Mouse (Mus musculus): ENCODE measurements at regions not wholly inside any gene's neighbourhood (a gene's known extent, or its start where the extent isn't known, plus 50 kb on each side); places are given as distances from the start of the nearest gene placed in this dataset.
"Not testable (repeated sequence)": the region's sequence is repeated elsewhere in the genome, so short reads cannot be mapped to it uniquely, and the experiment has no call there.

- WGBS = 82% methylated on average over 7 of the region's 7 CpGs
- H3K27ac ChIP-seq (replicated peaks in 1 of 2; ENCODE audit: control insufficient read depth in 1 of 2, insufficient read depth in 1 of 2, low read depth in 2 of 2, low read length in 2 of 2) = no peak overlapping the region
Measured at GRCm38 (mm10) chr1:42606251-42606650, 89.3 kb upstream of the Pou3f3 start.

GRCm38 (mm10) chr1:42607466-42608043, 88.0 kb upstream of the Pou3f3 start:
- not testable (repeated sequence) for H3K9ac ChIP-seq (ENCODE audit: low read length); H3K27me3 ChIP-seq (ENCODE audit: control insufficient read depth, insufficient read depth, low read length); H3K4me3 ChIP-seq (ENCODE audit: control insufficient read depth in 1 of 2, insufficient read depth in 1 of 2, low read depth in 1 of 2, low read length in 2 of 2); H3K4me1 ChIP-seq (ENCODE audit: control insufficient read depth in 2 of 2, insufficient read depth in 2 of 2, low read length in 2 of 2); H3K9me3 ChIP-seq (ENCODE audit: control insufficient read depth, low read length); H3K27ac ChIP-seq (replicated peaks in 1 of 2; ENCODE audit: control insufficient read depth in 1 of 2, insufficient read depth in 1 of 2, low read depth in 2 of 2, low read length in 2 of 2); H3K36me3 ChIP-seq (ENCODE audit: control insufficient read depth, insufficient read depth, low read length); ATAC-seq (ENCODE audit: insufficient number of reproducible peaks, insufficient read depth, low FRiP score, low read depth); H3K4me2 ChIP-seq (ENCODE audit: low read length)
- WGBS = 77% methylated on average over 4 of the region's 4 CpGs

More at GRCm38 (mm10) chr1:42606251-42606650, 89.3 kb upstream of the Pou3f3 start:
- no peaks in the 10 kb centered on the region for H3K27me3 ChIP-seq (ENCODE audit: control insufficient read depth, insufficient read depth, low read length)
- H3K4me1 ChIP-seq (ENCODE audit: control insufficient read depth in 2 of 2, insufficient read depth in 2 of 2, low read length in 2 of 2) = no peaks in the 10 kb centered on the region
- H3K9ac ChIP-seq (ENCODE audit: low read length) = no peak overlapping the region
- H3K4me2 ChIP-seq (ENCODE audit: low read length) = no peak overlapping the region
- no peak for ATAC-seq (ENCODE audit: insufficient number of reproducible peaks, insufficient read depth, low FRiP score, low read depth)
- H3K4me3 ChIP-seq (ENCODE audit: control insufficient read depth in 1 of 2, insufficient read depth in 1 of 2, low read depth in 1 of 2, low read length in 2 of 2) = no peak overlapping the region
- no peaks in the 10 kb centered on the region for H3K9me3 ChIP-seq (ENCODE audit: control insufficient read depth, low read length)
- H3K36me3 ChIP-seq (ENCODE audit: control insufficient read depth, insufficient read depth, low read length) = no peaks in the 10 kb centered on the region

- Histone ChIP-seq H3K36me3 (ENCODE audit: control insufficient read depth, insufficient read depth, low read length) (no peaks in the 10 kb centered on the region), H3K27ac (replicated peaks in 1 of 2; ENCODE audit: control insufficient read depth in 1 of 2, insufficient read depth in 1 of 2, low read depth in 2 of 2, low read length in 2 of 2) (no peak overlapping the region), H3K4me3 (ENCODE audit: control insufficient read depth in 1 of 2, insufficient read depth in 1 of 2, low read depth in 1 of 2, low read length in 2 of 2) (no peak overlapping the region), H3K9me3 (ENCODE audit: control insufficient read depth, low read length) (peaks cover 3% of the 10 kb centered on the region; the same call in 1 of the 2 replicates), H3K4me2 (ENCODE audit: low read length) (no peak overlapping the region), H3K27me3 (ENCODE audit: control insufficient read depth, insufficient read depth, low read length) (no peaks in the 10 kb centered on the region), H3K9ac (ENCODE audit: low read length) (no peak overlapping the region), H3K4me1 (ENCODE audit: control insufficient read depth in 2 of 2, insufficient read depth in 2 of 2, low read length in 2 of 2) (no peaks in the 10 kb centered on the region)
- no peak for ATAC-seq (ENCODE audit: insufficient number of reproducible peaks, insufficient read depth, low FRiP score, low read depth)
- WGBS = 78% methylated on average over 6 of the region's 6 CpGs
Measured at GRCm38 (mm10) chr1:42623766-42624165, 71.8 kb upstream of the Pou3f3 start.

- Histone ChIP-seq H3K9me3 (ENCODE audit: control insufficient read depth, low read length) (no peaks in the 10 kb centered on the region), H3K4me1 (ENCODE audit: control insufficient read depth in 2 of 2, insufficient read depth in 2 of 2, low read length in 2 of 2) (peaks cover 9 to 15% of the 10 kb centered on the region in 2 experiments), H3K4me3 (ENCODE audit: control insufficient read depth in 1 of 2, insufficient read depth in 1 of 2, low read depth in 1 of 2, low read length in 2 of 2) (no peak overlapping the region), H3K27ac (replicated peaks in 1 of 2; ENCODE audit: control insufficient read depth in 1 of 2, insufficient read depth in 1 of 2, low read depth in 2 of 2, low read length in 2 of 2) (no peak overlapping the region), H3K4me2 (ENCODE audit: low read length) (no peak overlapping the region), H3K27me3 (ENCODE audit: control insufficient read depth, insufficient read depth, low read length) (no peaks in the 10 kb centered on the region), H3K9ac (ENCODE audit: low read length) (no peak overlapping the region), H3K36me3 (ENCODE audit: control insufficient read depth, insufficient read depth, low read length) (no peaks in the 10 kb centered on the region)
- 66% methylated on average over 12 of the region's 12 CpGs for WGBS
- ATAC-seq (ENCODE audit: insufficient number of reproducible peaks, insufficient read depth, low FRiP score, low read depth) = no peak
Measured at GRCm38 (mm10) chr1:42628800-42629199, 66.8 kb upstream of the Pou3f3 start.

- Histone ChIP-seq H3K4me1 (ENCODE audit: control insufficient read depth in 2 of 2, insufficient read depth in 2 of 2, low read length in 2 of 2) (peaks cover 9 to 15% of the 10 kb centered on the region in 2 experiments), H3K4me2 (ENCODE audit: low read length) (peak overlapping the region; percentile 44), H3K9ac (ENCODE audit: low read length) (no peak overlapping the region), H3K4me3 (ENCODE audit: control insufficient read depth in 1 of 2, insufficient read depth in 1 of 2, low read depth in 1 of 2, low read length in 2 of 2) (no peak overlapping the region), H3K9me3 (ENCODE audit: control insufficient read depth, low read length) (no peaks in the 10 kb centered on the region), H3K36me3 (ENCODE audit: control insufficient read depth, insufficient read depth, low read length) (no peaks in the 10 kb centered on the region), H3K27ac (replicated peaks in 1 of 2; ENCODE audit: control insufficient read depth in 1 of 2, insufficient read depth in 1 of 2, low read depth in 2 of 2, low read length in 2 of 2) (no peak overlapping the region), H3K27me3 (ENCODE audit: control insufficient read depth, insufficient read depth, low read length) (no peaks in the 10 kb centered on the region)
- WGBS = 38% methylated on average over 14 of the region's 14 CpGs
- no peak for ATAC-seq (ENCODE audit: insufficient number of reproducible peaks, insufficient read depth, low FRiP score, low read depth)
Measured at GRCm38 (mm10) chr1:42629465-42630261, 65.9 kb upstream of the Pou3f3 start.

- 0 out of 2 replicates have a peak, but pooled peaks have one; percentile 50 for ATAC-seq (ENCODE audit: insufficient number of reproducible peaks, insufficient read depth, low FRiP score, low read depth)
- Histone ChIP-seq H3K9me3 (ENCODE audit: control insufficient read depth, low read length) (no peaks in the 10 kb centered on the region), H3K9ac (ENCODE audit: low read length) (no peak overlapping the region), H3K4me2 (ENCODE audit: low read length) (no peak overlapping the region), H3K27ac (replicated peaks in 1 of 2; ENCODE audit: control insufficient read depth in 1 of 2, insufficient read depth in 1 of 2, low read depth in 2 of 2, low read length in 2 of 2) (no peak overlapping the region), H3K36me3 (ENCODE audit: control insufficient read depth, insufficient read depth, low read length) (no peaks in the 10 kb centered on the region), H3K4me1 (ENCODE audit: control insufficient read depth in 2 of 2, insufficient read depth in 2 of 2, low read length in 2 of 2) (peaks cover 9 to 15% of the 10 kb centered on the region in 2 experiments), H3K4me3 (ENCODE audit: control insufficient read depth in 1 of 2, insufficient read depth in 1 of 2, low read depth in 1 of 2, low read length in 2 of 2) (no peak overlapping the region), H3K27me3 (ENCODE audit: control insufficient read depth, insufficient read depth, low read length) (no peaks in the 10 kb centered on the region)
Measured at GRCm38 (mm10) chr1:42632286-42632685, 63.3 kb upstream of the Pou3f3 start.

- Histone ChIP-seq H3K4me2 (ENCODE audit: low read length) (no peak overlapping the region), H3K27ac (replicated peaks in 1 of 2; ENCODE audit: control insufficient read depth in 1 of 2, insufficient read depth in 1 of 2, low read depth in 2 of 2, low read length in 2 of 2) (no peak overlapping the region), H3K4me1 (ENCODE audit: control insufficient read depth in 2 of 2, insufficient read depth in 2 of 2, low read length in 2 of 2) (peaks cover 2 to 7% of the 10 kb centered on the region in 2 experiments; a peak in 3 of 4 replicates), H3K9ac (ENCODE audit: low read length) (no peak overlapping the region), H3K27me3 (ENCODE audit: control insufficient read depth, insufficient read depth, low read length) (no peaks in the 10 kb centered on the region), H3K36me3 (ENCODE audit: control insufficient read depth, insufficient read depth, low read length) (no peaks in the 10 kb centered on the region), H3K9me3 (ENCODE audit: control insufficient read depth, low read length) (no peaks in the 10 kb centered on the region), H3K4me3 (ENCODE audit: control insufficient read depth in 1 of 2, insufficient read depth in 1 of 2, low read depth in 1 of 2, low read length in 2 of 2) (no peak overlapping the region)
- WGBS = 61% methylated on average over 5 of the region's 5 CpGs
- ATAC-seq (ENCODE audit: insufficient number of reproducible peaks, insufficient read depth, low FRiP score, low read depth) = no peak
Measured at GRCm38 (mm10) chr1:42636558-42636957, 59.0 kb upstream of the Pou3f3 start.

Data from heart, embryonic 14.5 days (tissue).